Mouse (Mus musculus): ENCODE results near the gene Zbed3.

DNA sequence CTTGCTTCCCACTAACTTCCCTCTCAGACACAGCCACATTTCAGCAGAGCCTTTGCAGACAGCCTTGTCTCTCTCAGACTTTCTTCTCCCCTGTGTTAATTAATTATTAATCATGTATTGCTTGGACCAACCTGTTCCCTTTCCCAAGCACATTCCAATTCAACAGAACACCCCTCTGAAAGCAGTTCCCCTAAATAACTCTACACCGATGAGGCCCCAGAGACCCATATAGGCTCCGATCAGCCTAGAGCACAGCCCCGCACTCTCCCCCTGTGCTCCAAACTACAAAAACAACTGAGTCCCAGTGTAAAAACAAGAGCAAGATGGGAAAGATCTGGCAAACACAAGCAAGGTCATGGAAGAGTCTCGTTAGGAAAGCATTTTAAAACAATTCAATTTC lies 16.8 kb upstream of the Zbed3 start:
- TF ChIP-seq POLR2A (IDR thresholded peaks at IDR 0.05; ENCODE audit: borderline replicate concordance, extremely low read depth, insufficient read depth, insufficient read length, poor library complexity, severe bottlenecking) (no peak), CTCF (IDR thresholded peaks at IDR 0.05; ENCODE audit: borderline replicate concordance, extremely low read depth, insufficient read depth, insufficient read length) (no peak)

Measured in brain, embryonic 14.5 days (tissue).